Mouse (Mus musculus) embryo, embryonic 10.5 days (tissue): ENCODE measurements at regions not wholly inside any gene's neighbourhood (a gene's known extent, or its start where the extent isn't known, plus 50 kb on each side); places are given as distances from the start of the nearest gene placed in this dataset.

Experiments
- DNase-seq: peaks from one replicate; pipeline ENCODE4 v3.0.0-alpha.2; 2015; ENCODE audit warnings: low spot score

- DNase-seq: peak; percentile 26
These were observed 55.7 kb upstream of the Gabre start for GRCm38 (mm10) chrX:72330323-72330722.

- no peak for DNase-seq
These were observed 54.2 kb upstream of the Gabre start for GRCm38 (mm10) chrX:72328822-72329221.
